ENCODE assay signal across 11 mouse cellular contexts in genomic region chr4:75700780-75701378, GRCm38 (mm10).
"Had no signal": no experiment of that assay in that cellular context is flagged by ENCODE, and none has a peak within 500 bp of the region (broad histone marks: within the 10 kb centered on the region; RNA-seq: fewer than 3 reads in every experiment).

No protein-coding gene starts in this region.

- ATAC-seq: intestine, postnatal 0 days; liver, embryonic 12.5 days had no signal

- H3K27me3 ChIP-seq: limb, embryonic 15.5 days; liver, embryonic 12.5 days; neural tube, embryonic 15.5 days; stomach, embryonic 15.5 days had no signal

- H3K27ac ChIP-seq: left cerebral cortex, adult 2 months; limb, embryonic 15.5 days; liver, embryonic 12.5 days; neural tube, embryonic 15.5 days; stomach, embryonic 15.5 days had no signal

- H3K9me3 ChIP-seq: limb, embryonic 15.5 days; liver, embryonic 12.5 days; neural tube, embryonic 15.5 days; stomach, embryonic 15.5 days had no signal

- H3K4me1 ChIP-seq: limb, embryonic 15.5 days; liver, embryonic 12.5 days; neural tube, embryonic 15.5 days; stomach, embryonic 15.5 days had no signal

- H3K4me3 ChIP-seq: left cerebral cortex, adult 2 months; limb, embryonic 15.5 days; liver, embryonic 12.5 days; myocyte; neural tube, embryonic 15.5 days; stomach, embryonic 15.5 days had no signal

- H3K9ac ChIP-seq: limb, embryonic 15.5 days; liver, embryonic 12.5 days; neural tube, embryonic 15.5 days; stomach, embryonic 15.5 days had no signal

- H3K36me3 ChIP-seq: limb, embryonic 15.5 days; liver, embryonic 12.5 days; neural tube, embryonic 15.5 days; stomach, embryonic 15.5 days had no signal

- DNase-seq: kidney, adult 8-10 months; kidney, postnatal 25 days; thymus, adult 2 months; thymus, postnatal 36 days had no signal

- H3K4me2 ChIP-seq: limb, embryonic 15.5 days; liver, embryonic 12.5 days; neural tube, embryonic 15.5 days; stomach, embryonic 15.5 days had no signal
